Mouse (Mus musculus) 416B (cell line): Measurements from ENCODE around the gene Ppt2.

Source experiments
- DNase-seq: peaks from one replicate; pipeline ENCODE4 v3.0.0; 2011; ENCODE audit warnings: low read depth

The Ppt2 gene

GRCm38 (mm10) chr17:34605609-34606008 is 22.7 kb downstream of the Ppt2 start:
- DNase-seq = peak; percentile 96

DNA sequence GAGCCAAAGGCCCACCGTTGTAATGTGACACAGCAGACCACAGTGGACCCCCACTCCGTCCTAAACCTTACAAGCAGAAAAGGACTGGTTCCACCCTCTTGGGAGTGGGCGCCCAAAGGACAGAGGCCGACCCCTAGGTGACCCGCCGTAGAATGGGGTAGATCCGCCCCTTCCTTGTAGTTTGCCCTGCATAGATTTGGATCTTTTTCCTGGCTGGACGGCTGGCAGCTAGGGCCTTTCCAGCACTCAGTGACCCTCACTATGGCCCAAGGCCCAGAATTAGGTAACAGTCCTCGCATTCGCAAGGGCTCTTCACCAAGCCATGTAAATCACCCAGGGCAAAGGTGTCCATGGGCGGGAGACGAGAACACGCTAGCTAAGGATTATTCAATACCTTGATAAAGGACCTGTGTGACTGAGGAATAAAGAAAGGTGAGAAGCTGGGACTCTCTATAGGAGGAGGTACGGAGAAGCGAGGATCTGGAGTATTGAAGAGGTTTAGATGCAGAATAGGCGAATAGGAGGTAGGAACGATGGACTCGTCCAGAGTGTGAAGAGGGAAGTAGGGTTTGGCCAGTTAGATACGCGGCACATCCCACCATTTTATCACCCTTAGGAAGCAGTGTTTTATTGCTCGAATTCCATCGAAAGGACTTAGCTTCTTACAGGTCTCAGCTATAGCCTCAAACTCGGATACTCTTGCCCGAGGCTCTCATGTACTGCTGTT is 23.6 kb downstream of the Ppt2 start:
- DNase-seq = peak; percentile 69

DNA sequence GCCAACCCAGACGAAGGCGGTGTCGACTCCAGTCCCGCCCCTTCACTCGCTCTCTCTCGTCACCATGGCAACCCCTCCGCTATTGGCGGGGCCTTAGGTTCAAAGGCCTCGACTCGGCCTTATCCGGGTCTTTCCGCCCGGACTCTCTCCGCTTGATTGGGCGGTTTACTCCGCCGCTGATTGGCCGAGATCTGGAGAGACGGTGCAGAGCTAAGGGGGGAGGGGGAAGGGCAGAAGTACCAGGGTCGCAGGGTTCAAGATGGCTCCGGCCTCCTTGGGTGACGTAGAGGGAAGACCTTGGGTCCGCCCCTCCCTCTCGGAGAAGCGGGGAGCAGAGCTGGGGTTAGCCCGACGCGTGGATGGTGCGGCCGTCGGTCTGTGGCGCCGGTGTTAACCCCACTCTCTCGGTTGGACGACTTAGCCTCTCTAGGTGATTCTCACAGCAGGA is 24.2 kb downstream of the Ppt2 start, which contains the start of gene Agpat1:
Gene Agpat1 (plus strand): TSS at position 202 of the 448 bp plus-strand sequence.
- DNase-seq = peak; percentile 100

DNA sequence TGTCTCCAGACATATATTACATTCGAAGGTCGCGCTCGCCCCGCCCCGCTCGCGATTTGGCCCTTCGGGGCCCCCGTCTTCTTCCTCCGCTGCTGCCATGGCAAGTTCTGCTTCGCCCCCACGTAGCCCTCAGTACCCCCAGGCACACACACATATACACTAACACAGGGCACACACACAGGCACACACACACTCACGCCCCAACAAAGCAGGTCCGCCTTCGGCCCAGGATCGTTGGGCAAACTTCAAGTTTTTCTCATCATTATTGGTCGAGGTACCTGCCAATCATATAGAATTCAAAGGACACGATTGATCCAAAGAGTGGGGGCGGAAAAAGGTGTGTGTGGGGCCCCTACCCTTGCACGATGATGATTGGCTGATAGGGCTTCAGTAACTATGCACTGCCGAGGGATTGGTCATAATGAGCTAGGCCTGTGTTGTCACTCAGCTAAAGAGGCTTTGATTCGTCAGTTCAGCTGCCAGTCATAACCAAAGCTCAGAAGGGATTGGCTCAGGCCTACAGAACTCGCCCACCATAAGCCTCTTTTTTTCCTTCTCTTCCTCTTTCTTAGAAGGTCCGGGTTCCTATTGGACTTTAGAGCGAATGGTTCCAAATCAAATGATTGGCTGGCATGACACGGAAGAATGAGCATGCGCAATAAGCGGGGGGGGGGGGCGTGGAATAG is 24.8 kb downstream of the Ppt2 start, which contains the start of gene Rnf5:
Gene Rnf5 (minus strand): TSS at position 316 of the 686 bp plus-strand sequence.
- DNase-seq = peak; percentile 100

DNA sequence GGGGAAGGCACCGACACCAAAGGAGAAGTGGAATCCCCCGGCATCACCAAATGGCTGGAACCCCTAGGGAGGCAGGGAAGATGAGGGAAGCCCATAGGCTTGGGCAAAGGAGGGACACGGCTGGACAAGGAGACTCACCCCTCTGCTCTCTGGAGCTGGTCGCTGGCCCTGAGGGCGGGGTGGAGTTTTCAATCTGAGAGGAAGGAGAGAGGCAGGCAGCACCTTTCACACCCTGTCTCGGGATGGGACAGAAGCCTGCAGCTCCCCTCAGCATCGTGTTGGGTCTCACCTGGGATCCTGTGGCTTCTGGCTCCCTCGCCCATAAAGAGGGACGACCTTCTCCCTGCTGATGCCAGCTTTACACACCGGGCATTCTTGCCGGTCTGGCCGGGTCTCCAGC is 26.5 kb downstream of the Ppt2 start:
- no peak for DNase-seq

GRCm38 (mm10) chr17:34599891-34600290 is 28.4 kb downstream of the Ppt2 start:
- no peak for DNase-seq

DNA sequence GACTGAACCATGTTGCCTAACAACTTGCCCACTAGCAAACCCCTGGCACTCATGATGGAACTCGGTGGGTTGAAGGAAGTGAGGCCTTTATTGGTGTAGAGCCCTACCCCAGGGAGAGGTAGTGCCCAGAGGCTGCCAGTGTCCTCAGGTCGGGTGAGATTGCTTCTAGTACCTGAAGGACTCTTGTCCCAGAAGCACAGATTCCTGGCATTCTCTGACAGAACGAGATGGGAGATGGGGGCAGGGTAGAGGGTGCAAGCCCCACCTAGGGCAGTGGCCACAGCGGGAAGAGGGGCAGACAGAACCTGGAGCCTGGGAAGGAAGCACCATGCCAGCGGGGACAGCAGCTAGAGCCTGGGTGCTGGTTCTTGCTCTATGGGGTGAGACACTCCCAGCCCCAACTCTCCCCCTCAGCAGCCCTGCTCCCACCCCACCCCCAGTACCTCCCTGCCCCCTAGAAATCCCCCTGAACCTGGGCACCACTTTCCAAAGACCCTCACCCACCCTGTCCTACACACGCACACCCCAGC is 30.7 kb downstream of the Ppt2 start, which contains the start of gene Ager:
Gene Ager (plus strand): TSS at position 297 of the 530 bp plus-strand sequence.
- DNase-seq = no peak

DNA sequence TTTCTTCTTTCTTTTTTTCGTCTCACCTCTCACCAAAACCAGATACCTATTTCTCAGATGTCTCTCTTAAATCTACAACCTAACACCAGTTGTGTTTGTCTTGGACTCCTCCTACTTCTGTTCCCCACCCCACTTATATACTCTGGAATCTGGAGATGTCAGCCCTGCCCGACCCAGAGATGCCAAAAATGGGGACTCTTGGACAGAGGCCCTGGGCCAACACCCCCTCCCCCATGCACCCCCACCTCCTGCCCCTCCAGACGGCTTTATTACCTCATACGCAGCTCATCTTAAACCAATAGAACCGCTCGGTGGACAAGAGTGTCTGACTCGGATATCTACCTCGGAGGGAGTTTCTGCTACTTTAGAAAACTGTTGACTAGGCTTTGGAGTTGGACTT is 32.2 kb downstream of the Ppt2 start:
- no peak for DNase-seq

DNA sequence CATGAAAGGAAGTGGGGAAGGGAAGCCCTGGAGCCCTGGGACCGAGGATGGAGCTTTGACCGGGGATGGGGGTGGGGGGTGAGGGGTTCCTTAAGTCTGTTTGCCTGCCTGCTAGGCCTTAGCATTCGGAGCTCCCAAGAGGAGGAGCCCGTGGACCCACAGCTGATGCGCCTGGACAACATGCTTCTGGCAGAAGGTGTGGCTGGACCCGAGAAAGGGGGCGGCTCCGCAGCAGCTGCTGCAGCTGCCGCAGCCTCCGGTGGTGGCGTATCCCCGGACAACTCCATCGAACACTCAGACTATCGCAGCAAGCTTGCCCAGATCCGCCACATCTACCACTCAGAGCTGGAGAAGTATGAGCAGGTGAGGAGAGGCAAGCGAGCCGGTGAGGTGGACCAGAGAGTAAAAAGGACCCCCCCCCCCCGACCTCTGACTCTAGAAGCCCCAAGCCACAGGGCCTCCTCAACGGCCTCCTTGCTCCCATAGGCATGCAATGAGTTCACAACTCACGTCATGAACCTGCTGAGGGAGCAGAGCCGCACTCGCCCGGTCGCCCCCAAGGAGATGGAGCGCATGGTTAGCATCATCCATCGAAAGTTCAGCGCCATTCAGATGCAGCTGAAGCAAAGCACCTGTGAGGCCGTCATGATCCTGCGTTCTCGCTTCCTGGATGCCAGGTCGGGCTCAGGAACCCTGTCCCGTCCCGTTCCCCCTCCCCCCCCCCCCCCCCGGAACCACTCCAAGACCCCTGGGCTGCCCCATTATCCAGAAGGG is 34.4 kb downstream of the Ppt2 start:
- no peak for DNase-seq

DNA sequence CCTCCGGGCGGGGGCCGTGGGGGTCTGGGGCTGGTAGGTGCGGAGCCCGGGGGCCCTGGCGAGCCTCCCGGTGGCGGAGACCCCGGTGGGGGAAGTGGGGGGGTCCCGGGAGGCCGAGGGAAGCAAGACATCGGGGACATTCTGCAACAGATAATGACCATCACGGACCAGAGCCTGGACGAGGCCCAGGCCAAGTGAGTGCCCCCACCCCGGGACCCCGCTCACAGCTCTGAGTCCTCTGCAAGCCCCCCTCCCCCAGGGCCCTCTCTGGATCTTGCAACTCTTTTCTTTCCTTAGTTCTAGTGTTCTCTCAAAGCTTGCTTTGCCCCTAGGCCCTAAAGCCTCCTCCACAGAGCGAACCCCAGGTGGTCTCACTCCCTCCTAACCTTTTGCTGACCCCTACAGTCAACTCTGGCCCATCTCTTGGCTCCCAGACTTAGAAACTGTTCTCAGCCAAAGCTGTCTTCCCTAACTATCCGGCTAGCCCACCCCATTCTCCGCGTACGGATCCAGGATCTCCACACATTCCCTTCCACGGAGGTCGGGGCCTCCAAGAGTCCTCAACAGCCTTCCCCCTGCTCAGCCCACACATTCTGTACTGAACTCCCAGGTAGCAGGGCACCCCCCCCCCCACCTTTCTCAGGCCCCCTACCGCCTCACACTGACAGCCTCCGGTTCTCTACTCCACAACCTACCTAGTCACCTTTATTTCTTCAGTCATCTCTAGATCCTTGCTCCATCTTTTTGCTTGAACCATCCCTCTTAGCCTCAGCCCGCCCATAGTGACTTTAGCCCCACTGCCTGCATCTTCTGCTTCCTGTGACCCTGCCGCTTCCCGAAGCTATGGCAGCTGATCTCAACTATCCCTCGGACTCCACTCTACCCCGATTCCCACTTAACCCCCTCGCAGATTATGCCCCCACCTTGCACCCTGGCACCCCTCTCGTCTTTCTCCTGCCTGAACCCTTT is 35.4 kb downstream of the Ppt2 start:
- DNase-seq = peak; percentile 67

GRCm38 (mm10) chr17:34591994-34592375 is 36.3 kb downstream of the Ppt2 start:
- DNase-seq = peak; percentile 90

DNA sequence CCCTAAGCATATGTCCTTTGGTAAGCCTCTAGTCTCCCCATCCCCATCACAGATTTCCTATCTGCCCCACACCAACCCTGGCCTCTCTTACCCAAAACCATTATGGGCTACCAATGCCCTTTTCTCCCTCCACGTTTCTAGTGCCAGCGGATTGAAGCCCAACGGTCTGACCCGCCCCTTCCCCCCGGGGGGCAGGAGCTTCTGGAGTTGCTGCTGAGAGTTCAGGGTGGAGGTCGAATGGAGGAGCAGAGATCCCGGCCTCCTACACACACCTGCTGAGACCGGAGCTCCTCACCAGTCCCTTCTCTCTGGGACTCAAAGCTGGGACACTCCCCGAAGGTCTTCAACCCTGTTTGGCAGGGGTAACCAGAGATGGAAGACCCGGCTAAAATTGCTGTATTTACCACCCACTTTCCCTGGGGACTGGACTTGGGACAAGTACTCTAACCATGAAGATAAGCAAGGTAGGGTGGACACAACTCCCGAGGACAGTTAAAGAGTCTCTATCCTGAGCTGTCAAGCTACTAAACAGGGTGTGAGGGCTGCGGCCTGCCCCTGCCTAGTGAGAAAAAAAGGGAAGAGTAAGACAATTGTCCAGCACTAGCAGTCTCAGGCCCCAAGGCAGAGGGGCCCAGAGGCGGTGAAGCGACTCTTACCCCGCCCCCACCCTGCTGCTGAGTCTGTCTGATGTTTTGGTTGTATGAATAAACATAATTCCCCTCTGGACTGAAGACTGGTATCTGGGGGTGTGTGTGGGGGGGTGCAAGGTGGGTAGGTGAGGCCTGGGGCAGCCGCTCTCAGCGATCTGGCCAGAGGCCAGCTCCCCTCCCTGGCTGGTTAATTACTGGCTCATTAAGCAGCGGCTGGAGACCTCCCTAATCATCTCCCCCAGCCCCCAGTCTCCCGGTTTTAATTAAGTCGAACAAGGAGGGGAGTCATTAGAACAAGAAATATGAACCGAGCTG is 37.0 kb downstream of the Ppt2 start, which contains the start of gene Pbx2:
Gene Pbx2 (plus strand): TSS at position 238 of the 965 bp plus-strand sequence.
- DNase-seq = peak; percentile 57

GRCm38 (mm10) chr17:34590154-34590987 is 37.9 kb downstream of the Ppt2 start:
- peak; percentile 42 for DNase-seq

- DNase-seq = peak; percentile 80
Observed at GRCm38 (mm10) chr17:34589681-34590101, 38.6 kb downstream of the Ppt2 start, which contains the start of gene Gpsm3. TSS of gene Gpsm3 (plus strand) at chr17:34589806.

DNA sequence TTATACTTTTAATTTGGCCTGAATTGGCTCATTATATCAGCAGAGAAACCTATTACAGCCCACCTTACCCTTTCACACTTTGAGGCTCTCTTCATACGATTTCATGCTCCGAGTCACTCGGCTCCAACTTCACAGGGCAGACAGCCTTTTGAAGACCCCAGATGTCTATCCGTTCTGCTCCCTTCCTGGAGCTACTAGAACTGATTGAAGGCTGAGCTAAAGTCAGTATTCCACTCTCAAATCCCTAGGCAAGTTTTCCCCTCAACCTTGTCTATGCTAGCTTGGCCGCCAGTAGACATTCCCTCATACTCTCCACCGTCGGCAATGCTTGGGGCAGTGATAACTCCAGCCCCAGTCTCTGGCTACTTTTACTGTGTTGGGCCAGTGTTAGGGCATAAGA is 39.1 kb downstream of the Ppt2 start:
- no peak for DNase-seq

- DNase-seq = peak; percentile 24
Observed at GRCm38 (mm10) chr17:34588767-34589166, 39.5 kb downstream of the Ppt2 start.

DNA sequence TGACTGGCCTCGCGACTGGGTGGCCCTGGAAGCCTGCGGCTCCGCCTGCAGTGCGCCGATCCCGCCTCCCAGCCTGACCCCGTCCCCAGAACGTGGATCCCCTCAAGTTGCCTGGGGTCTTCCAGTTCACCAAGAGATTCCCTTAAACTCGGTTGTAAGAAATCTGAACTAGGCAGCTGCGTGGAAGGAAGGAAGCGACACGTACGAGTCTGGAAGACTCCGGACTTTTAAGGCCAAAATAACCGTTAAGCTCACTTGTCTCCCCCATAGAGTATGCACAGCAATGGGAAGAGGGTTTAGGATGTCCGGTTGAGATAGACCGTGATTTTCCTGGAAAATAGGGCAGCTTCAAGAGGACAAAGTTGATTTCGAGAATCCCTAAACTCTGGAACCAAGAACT is 40.5 kb downstream of the Ppt2 start:
- DNase-seq = peak; percentile 54

DNA sequence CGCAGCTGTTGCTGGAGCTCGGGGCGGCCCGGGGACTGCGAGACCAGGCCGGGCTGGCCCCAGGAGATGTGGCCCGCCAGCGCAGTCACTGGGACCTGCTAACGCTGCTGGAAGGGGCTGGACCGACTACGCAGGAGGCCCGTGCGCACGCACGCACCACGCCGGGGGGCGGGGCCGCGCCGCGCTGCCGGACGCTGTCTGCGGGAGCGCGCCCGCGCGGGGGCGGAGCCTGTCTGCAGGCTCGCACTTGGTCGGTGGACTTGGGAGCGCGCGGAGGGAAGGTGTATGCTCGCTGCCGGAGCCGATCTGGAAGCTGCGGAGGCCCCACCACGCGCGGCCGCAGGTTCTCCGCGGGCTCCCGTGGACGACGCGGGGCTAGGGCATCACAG is 40.9 kb downstream of the Ppt2 start:
- DNase-seq = peak; percentile 92
